Mouse (Mus musculus) A20 (cell line): ENCODE results near the gene Rpl32.

Experiments
- DNase-seq: peaks from one replicate; pipeline ENCODE4 v3.0.0-alpha.2; 2011; ENCODE audit warnings: low read depth, low spot score

The Rpl32 gene

DNA sequence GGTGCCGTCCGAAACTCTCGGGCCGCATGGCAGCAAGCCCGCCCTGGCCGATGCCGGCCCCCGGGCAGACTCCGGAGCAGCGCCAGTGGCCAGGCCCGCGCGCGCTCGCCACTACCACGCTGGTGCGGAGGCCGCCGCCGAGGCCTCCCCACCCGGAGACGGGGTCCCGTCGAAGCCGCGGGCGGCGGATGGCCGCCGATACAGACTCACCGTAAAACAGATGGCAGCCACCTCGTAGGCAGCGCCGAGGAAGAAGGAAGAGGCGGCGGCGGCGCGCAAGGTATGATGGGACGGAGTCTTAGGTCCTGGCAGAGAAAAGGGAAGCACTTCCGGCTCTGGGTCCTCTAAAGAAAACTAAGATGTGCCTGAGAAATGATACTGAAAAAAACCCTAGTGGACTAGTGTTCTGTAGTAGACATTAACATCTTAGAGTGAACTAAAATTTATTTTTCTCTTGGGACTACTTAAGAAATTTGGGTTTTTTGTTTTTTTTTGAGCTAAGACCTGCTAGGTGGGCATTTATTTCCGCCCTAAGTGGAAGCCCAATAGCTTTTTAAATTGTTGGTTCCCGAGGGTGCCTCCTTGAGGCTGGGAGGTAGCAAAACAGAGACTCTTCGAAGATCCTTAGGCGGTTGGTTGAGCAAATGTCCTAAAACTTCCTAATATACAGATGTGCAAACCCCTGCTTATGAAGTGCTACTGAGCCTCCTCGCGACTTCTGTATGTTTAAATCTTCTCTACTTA lies at the start of gene Rpl32:
Gene Rpl32, minus strand, starts transcription at position 260 of the 744 bp plus-strand sequence.
- peak; percentile 96 for DNase-seq

DNA sequence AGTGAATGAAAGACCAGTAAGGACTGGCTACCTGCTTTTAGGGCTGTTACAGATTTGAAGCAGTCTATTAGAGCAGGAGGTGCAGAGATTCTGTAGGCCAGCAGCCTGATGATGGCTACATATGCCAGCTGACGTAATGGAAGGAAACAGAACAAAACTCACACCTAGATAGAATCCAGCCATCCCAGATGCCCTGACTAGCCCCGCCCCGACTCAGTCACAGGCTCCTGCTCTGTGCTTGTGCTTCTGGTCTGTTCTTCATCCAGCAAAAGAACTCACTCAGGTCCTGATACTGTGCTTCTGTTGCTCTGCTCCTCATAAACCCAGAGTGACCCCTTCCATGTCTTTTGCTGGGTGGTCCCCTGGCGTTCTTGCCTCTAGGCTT lies 47.8 kb upstream of the Rpl32 start:
- DNase-seq = no peak

DNA sequence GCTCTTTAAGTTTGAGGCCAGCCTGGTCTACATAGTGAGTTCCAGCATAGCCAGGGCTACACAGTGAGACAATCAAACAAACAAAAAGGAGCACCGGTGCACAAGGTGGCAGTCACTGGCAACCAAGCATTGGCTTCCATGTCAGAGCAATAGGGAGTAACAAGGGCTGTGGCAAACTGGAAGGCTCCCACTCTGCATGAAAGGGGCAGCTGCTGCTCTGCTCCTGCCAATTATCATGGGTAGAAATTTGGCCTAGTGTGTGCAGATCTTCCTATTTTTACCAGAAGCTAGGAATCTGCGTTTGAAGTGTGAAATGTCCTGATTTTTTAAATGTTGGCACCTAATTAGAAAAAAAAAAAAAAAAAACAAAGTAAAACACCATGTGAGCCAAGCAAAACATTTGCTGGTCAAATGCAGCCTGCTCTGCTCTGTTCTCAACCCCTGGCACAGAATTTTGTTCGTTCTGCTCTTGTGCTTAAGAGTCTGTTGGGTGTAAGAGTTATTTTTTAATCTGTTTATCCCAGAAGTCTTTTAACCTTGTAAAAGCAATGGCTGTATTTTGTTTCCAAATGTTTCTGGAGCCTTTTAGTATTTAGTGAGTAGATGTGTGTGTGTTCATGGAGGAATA lies 47.3 kb upstream of the Rpl32 start:
- DNase-seq = no peak

- peak; percentile 66 for DNase-seq
Measured at GRCm38 (mm10) chr6:115854432-115854831, 45.9 kb upstream of the Rpl32 start.

DNA sequence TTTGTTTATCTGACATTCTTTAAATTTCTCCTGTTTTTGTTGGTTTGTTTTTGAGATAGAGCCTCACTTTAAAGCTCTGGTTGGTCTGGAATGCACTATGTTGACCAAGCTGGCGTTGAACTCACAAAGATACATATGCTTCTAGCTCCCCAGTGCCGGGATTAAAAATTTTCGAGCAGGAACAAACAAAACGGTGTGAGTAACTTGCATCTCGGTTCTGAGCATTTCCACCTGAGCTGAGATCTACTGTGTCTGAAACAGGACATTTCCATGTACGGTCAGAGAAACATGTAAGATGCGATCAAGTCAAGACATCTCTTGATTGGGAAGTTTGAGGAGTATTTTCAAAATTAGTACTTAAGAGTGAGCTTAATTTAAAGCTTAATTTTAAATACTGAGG lies 45.4 kb upstream of the Rpl32 start:
- no peak for DNase-seq

- DNase-seq = peak; percentile 100
Measured at GRCm38 (mm10) chr6:115853091-115853813, 44.7 kb upstream of the Rpl32 start, which contains the start of the genes Mbd4 and Ift122. Gene Mbd4 (minus strand): TSS chr6:115853371. Gene Ift122 (plus strand): TSS chr6:115853470.

- DNase-seq = peak; percentile 86
Measured at GRCm38 (mm10) chr6:115852446-115853090, 44.0 kb upstream of the Rpl32 start.

- DNase-seq = peak; percentile 82
Measured at GRCm38 (mm10) chr6:115848598-115849304, 40.2 kb upstream of the Rpl32 start.

GRCm38 (mm10) chr6:115846640-115847411 lies 38.3 kb upstream of the Rpl32 start:
- DNase-seq = peak; percentile 87

GRCm38 (mm10) chr6:115845006-115845405 lies 36.5 kb upstream of the Rpl32 start:
- DNase-seq = no peak

DNA sequence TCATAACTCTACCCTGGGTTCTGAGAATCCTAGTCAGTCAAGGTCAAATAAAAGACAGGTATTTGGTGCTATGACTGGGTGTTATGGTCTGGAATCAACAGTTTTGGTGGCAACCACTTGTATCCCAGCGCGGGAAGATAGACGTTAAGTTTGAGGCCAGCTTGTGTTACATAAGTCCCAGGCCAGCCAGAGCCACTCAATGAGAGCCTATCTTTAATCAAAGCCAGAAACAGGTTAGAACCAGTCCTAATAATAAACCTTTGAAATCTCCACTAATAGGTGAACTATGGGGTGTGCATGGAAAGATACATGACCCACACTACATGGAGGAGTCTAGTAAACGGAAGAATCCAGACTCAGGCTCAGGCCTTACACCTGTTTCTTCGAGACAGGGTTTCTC lies 30.2 kb upstream of the Rpl32 start:
- no peak for DNase-seq

DNA sequence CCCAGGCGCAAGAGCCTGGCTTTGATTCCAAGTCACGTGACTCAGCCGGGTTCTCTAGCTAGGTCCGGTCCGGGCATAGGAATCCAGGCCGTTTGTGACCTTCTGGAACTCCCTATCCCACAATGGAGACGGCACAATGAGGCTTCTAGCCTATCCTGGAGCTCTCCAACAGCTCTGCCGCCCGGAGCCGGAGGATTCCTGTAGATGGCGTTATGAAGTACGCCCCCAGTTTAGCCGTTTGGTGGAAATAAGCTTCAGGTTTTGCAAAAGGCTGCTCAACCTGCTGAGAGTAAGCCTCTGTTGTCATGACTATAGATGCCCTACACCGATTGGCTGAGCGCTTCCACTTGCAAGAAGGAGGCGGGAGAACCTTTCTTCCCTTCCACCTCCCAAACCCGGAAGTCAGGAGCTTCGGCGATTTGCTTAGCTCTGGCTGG lies 29.6 kb upstream of the Rpl32 start, which contains the start of gene Efcab12:
Gene Efcab12, minus strand, starts transcription at position 252 of the 437 bp plus-strand sequence.
- no peak for DNase-seq

DNA sequence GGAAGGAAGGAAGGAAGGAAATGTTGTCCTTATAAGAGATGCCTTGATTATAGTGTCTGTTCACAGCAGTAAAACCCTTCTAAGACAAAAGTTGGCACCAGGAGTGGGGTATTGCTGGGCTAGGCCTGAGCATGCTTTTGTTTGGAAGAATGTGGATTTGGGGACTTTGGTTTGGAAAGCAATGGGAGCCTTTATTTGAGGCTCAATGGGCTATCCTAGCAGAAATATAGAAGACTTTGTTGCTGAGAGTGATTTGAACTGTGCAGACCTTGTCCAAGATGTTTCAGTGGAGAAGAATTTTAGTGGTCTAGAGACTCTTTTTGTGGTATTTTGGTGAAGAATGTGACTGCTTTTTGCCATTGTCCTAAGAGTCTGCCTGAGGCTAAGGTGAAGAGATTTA lies 25.3 kb upstream of the Rpl32 start:
- DNase-seq = no peak

DNA sequence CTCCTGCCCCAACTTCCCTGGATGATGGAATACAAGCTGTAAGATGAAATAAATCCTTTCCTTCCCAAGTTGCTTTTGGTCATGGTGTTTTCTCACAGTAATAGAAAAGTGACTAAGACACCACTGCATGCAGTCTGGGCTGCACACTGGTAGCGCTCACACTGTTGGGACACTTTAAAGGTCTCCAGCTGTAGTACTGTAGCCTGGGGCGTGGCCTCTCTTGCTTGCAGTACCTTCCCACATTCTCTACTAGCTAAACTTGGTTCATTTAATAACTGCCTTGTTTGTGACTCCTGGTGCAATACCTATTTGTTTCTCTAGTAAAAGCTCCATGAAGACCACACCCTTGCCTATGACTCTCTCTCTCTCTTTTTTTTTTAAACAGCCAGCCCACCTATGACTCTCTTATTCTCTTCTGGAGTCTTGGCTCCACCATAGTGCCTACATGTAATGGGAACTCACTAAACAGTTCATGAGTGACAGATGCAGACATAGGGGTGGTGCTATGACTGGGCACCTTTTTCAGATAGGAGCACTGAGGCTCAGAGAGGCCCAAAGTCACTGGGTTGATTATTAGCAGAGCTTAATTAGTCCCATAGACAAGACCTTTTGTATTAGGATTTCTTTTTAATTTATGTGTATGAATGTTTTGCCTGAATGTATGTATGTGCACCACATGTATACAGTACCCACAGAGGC lies 23.8 kb upstream of the Rpl32 start:
- DNase-seq = no peak

GRCm38 (mm10) chr6:115830779-115831601 lies 22.4 kb upstream of the Rpl32 start:
- DNase-seq = peak; percentile 71

- DNase-seq = peak; percentile 96
Measured at GRCm38 (mm10) chr6:115823850-115824464, 15.4 kb upstream of the Rpl32 start.

GRCm38 (mm10) chr6:115821216-115821993 lies 12.9 kb upstream of the Rpl32 start:
- no peak for DNase-seq

- no peak for DNase-seq
Measured at GRCm38 (mm10) chr6:115818129-115818528, 9.6 kb upstream of the Rpl32 start.
